Mouse (Mus musculus): ENCODE data around the gene B3gnt9.

GRCm38 (mm10) chr8:105254152-105254965 lies 594 bp downstream of the B3gnt9 start:
- TF ChIP-seq POLR2A (IDR thresholded peaks at IDR 0.05; ENCODE audit: insufficient read depth, low read length) (no peak), CTCF (IDR thresholded peaks at IDR 0.05; ENCODE audit: low read depth, low read length) (peak; percentile 90)

Data from ES-Bruce4 (cell line).